Mouse (Mus musculus): ENCODE measurements at regions not wholly inside any gene's neighbourhood (a gene's known extent, or its start where the extent isn't known, plus 50 kb on each side); places are given as distances from the start of the nearest gene placed in this dataset.

DNA sequence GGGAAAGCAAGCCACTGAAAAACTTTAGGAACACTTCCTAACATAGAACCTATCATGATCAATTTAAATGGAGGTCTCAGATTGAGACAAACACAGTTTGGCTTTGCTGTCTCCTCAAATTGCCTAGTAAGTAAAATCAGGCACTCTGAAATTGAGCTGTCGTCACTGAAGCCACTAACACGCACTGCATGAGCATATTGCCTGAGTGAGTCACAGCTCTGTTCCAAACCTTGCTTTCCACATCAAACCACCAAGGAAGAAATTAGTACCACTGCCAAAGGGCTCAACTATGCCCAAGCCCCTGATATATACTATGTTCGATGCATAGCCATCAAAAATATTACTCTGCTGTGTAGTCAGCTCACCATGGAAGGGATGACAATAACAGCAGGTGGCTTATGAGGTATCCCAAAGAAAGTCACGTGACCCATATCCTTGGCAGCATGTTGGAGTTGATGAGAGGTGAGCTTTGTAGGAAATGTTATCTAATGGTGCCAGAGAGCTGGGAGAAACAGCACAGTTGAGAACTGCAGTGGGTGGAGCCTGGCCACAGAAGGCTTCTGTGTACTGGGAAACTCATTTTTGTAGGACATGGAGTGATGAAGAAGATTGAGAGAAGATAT lies 663.4 kb downstream of the Pdcd6ip start:
- no peak for DNase-seq

DNA sequence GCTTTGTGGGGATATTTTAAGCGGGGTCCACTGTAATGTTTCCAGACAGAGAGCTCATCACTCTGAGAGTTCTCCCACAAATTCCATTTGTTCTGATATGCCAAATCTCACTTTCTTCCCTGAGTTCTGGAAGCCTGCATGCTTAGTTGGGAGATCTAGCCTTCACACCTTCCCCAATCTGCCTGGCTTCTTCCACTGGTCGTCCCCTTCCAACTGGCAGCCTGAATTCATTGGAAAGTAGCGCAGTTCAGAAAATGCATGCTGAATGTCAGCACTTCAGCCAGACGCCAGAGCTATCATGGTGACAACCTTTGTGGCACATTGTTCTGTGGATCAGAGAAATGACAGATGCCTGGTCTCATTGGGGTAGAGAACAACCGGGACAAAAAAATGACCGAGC lies 667.2 kb downstream of the Pdcd6ip start:
- DNase-seq: no peak

DNA sequence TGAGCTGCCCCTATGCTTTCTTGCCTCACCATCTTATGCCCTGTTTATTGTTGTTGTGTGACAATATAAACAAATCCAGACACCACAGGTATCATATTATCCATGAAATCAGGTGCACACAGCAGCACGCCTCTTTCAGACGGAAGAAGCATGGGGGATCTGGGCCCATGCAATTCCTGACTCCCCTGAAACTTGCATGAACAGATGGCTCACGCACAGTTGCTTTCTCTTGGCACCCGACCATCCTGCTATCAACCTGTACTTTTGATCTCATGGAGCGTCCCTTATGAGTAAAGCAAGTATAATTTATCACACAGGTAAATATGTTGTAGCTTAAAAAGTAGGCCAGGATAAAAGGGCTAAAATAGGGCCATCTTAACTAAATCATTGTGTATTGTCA lies 674.1 kb downstream of the Pdcd6ip start:
- no peak for DNase-seq

DNA sequence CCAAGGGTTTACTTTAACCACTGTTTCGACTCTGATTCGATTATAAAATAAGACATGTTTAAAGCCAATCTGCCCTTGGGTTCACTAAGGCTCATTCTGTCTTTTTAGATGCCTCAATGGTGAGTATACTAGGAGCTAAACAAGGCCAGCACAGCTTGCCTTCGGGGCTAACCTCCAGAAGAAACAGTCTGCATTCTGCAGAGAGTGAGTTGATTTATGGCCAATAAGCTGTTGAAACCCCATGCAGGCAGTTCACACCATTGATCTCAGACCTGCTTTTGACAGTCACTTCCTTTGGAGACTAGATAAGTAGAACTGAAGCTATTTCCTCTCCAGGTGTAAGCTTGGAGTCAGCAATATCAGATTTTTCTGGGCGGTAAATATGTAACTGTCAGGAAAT lies 679.0 kb downstream of the Pdcd6ip start:
- no peak for DNase-seq

DNA sequence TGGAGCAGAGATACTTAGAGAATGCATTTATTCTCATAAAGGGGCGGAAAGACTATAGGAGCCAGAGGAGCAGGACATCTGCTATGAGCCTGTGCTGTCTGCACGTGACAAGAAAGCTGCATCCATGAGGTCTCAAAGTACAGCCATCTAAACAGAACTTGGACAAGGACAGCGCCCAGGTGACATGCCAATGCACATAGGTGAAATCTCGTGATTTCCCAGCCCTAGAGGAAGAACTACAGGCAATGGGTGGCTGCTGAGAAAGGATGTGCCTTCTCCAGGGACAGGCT lies 681.2 kb downstream of the Pdcd6ip start:
- no peak for DNase-seq

DNA sequence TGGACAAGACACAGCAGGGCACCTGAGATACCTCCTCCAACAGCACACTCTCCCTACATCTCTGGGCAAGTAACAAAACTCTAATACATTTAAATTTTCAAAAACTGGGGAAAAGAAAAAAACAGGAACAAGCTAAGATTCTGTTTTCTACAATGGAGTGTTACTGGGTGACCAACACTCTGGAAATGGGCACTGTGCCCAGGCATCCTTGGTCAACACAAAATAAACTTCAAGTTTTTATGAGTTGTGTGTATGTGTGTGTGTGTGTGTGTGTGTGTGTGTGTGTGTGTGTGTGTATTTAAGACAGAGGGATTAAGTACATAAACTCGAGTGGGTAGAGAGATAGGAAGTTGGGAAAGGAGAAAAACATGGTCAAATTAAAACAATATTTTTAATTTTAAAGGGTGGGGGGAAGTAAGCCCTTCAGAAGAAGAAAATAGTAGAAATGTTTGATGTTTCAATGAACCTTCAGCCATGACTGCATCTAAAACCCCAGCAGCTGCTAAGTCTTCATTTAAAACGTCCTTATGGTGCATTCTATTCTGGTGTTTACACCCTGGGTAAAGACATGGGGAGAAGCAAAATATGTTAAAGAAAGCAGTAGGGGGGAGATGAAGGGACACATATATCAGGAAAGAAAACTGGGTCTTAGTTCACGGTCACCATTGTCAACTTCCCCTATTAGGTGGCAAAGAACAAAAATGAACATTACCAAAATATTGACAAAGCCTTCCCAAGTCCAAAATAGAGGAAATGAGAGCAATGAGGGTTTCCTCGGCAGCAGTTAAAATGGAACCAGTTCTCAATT lies 681.8 kb downstream of the Pdcd6ip start:
- DNase-seq: no peak

DNA sequence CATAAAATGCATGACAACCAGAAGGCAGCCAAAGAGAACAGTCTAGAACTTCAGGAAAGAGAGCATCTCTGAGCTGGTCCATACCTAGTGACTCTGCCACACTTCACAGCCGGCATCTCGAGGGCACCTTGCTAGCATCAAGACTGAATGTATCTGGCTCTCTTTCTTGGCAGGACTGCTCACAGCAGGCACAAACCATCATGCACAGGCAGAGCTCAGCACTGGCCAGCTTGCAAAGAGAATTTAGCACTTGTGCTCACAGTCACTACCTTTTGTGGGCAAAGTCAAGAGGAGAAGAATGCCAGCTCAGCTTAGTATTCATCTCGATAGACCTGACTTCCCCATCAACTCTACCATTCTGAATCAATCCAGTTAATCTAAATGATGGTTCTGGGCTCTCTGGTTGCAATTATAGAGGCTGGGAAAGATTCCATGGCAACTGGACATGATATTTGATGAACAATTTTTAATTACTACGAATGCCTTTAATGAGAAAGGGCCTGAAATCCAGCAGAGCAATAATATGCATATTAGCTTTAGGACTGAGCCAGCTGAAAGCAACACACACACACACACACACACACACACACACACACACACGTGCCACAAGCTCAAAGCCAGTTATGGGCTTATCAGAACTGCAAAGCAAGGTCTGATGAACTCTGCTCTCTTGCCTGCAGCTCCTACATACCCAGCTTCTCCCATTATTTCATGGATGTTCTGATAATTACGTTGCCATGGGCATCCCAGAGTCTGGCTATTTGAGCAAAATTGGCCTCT lies 686.0 kb downstream of the Pdcd6ip start:
- DNase-seq: no peak

DNA sequence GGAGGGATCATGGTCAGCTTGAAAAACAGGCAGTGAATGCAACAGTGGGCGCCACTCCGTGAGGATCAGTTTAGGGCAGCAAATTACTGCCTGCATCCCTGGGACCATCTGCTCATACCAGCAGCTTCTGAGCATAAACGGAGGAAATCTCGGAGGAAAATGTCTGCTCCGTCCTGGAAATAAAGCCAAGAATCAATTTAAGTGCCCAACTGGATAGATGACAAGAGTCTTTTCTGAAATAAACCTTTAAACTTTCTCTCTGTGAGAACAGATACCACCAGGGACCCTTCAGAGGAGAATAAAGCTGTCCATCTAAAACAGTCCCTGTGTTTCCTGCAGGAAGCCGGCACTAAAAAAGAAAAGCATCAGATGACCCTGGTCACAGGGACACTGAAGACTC lies 688.5 kb downstream of the Pdcd6ip start:
- no peak for DNase-seq

DNA sequence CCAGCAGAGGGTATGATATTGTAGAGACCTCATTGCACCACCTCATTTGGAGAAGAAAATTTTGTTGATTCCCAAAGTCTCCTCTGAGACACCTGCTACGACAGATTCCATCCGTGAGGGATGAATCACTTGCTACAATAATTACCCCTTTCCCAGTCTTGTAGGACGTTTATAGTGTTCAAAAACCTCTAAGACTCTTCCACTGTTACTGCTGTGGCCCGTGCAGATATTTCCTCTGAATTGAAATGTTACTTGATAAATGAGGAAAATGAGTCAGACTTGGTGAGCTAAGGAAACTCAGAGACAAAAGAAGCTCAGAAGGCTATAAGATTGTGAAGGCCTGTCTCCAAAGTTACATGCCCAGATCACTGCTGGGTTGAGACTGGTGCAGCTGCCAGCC lies 700.0 kb downstream of the Pdcd6ip start:
- DNase-seq: no peak

DNA sequence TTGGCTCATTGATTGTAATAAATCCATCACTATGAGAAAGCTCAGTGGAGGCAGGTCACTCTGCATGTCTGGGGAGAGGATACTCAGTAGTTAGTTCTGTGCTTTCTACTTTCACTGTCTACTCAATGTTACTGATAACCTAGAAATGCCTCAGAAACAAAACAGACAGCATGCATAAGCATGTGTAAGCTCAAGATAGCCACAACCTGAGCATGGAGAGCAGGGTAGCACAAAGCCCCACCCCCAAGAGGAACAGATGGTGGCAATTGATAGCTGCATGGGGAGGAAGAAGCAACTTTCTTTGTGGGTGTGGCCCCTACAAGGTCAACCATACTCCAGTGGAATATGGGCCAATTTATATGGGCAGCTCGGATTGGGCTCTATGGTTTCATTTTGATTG lies 711.9 kb downstream of the Pdcd6ip start:
- DNase-seq: no peak

DNA sequence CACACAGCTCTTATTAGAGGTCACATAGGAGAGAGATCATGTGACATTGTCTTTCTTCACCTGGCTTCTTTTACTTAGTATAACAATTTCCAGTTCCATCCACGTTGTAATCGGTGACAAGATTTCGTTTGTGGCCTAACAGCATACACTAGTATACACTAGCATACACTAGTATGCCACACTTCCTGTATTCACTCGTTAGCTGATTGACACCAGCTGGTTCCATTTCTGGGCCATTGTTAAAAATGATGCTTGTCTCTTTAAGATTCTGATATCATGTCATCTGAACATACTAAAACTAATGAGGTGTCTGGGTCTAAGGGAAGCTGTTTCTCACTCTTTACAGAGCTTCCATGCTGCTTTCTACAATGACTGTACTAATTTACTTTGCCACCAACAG lies 713.3 kb downstream of the Pdcd6ip start:
- no peak for DNase-seq

DNA sequence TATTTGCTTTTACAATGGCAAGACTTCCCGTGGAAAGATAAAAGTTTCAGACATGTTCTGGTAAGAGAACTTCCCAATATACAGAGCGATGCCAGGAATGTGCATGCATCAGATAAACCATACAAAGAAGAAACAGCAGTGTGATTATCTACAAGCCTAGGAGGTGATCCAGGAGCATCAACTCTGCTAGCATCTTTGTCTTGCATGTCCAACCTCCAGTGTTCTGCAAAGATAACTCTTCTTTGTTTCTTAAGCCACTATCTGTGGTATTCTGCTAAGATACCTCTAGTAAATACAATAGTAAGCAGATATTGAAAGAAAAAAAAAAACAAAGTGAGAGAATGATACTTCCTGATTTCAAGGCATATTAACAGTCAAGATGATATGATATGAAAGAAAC lies 714.4 kb downstream of the Pdcd6ip start:
- no peak for DNase-seq

DNA sequence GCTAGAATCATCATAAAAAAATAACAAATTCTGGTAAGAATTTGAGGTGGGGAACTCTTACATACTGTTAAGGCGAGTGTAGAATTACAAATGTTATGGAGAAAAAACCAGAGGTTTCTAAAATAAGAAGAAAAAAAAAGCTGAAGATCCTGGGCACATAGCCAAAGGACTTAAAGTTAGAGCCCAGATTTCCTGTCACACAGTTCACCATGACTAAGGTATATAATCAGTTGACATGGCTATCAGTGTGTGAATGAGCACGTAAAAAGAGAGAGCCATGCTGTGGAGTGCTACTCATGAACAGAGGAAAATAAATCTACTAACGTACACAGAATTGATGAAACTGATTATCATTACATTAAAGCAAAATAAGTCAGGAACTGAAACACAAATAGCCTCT lies 715.1 kb downstream of the Pdcd6ip start:
- DNase-seq: no peak

DNA sequence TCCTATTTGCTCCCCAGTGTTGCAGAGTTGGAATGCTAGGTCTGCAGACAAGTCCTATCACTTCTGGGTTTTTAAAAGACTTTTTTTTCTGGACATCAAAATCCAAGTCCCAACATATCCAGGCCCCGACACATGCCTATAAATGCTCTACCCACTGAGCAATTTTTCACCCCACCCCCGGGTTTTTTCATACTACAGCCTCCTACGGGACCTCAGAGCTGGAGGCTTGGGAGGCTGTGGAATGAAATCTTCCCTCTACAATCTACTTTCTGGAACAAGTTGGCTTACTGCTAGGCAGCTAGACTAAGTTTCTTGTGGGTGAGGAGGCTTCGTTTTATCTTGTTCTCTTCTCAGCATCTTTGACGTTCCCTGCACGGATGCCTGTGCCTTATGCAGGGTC lies 724.7 kb downstream of the Pdcd6ip start:
- no peak for DNase-seq

DNA sequence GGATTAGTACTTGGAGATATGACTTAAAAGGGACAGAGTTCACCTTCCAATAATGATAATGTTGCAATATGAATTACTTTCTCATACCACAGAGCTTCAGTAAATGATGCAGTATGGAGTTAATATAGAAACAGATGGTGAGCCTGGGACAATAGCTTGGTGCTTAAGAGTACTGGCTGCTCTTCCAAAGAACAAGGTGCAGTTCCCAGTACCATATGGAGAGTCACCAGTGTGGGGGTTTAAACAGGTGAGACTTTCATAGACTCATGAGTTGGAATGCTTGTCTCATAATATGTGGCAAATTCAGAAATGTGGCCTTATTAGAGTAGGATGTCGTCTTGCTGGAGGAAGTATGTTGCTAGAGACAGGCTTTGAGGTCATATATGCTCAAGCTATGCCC lies 715.8 kb upstream of the Arpp21 start:
- DNase-seq: no peak

DNA sequence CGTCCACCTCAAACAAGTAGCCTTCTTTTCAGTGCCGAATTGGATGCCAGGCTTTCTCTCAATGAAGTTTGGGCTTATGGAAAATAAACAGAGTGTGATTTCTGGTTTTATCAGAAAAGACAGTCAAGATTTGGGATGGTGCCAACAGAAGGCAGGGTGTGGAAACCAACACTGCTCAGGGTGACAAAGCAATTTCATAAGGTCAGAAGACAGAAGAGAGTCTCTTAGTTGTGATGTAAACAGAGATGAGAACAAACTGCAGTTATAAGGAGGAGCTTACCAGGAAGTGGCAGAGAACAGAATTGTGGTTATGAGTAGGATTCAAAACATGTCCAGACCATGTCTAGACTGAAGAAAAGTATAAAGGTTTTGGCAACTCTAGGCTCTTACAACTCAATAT lies 714.3 kb upstream of the Arpp21 start:
- no peak for DNase-seq

DNA sequence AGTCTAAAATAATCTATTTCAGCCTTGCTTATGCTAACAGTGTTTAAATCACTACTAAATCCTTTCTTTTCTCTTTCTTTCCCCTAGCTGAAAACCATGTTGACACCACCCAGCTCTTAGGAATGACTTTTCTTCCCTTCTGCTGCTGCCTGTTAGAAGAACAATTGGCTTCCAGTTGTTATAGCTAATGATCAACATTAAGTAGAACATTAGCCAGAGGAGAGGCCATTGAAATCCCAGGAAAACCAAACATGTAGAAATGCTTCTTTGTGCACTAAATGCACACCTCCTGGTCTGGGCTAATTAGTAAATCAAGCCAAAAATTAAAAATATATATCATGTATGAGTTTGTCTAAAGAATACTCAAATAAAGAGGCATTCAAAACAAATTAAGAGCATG lies 703.0 kb upstream of the Arpp21 start:
- no peak for DNase-seq

DNA sequence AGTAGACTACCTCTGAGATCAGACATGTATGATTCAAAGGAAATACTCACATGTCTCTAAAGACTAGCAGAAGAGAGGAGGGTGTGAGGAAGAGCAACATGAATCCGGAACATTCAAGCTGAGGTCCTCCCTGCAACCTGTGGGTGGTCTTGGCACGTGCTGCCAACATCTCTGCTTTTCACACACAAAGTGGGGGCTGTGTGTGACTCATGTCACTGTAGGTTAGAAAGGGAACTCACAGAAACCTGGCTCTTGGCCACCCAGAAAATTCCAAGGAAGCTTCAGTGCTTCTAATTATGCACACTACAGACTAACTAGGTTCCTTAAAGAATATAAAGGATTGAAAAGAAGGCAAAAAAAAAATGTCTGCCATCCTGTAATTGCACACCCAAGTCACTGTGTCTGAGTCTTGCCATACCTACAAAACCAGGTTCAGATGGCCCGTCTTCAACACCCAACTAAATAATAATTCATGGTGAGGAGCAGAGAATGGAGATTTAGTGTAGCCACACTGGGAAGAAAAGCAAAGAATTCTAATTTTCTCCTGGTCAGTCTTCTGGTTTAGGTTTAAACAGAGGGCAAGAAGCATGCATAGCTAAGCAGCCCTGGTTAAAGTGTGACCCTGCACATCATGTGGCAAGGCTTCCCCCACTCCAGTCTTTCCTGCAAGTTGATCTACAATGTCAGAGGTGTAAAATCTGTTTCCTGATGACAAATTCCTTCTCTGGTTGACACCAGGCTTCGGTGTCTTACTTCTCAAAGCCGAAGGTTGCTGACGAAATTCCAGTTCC lies 673.8 kb upstream of the Arpp21 start:
- DNase-seq: no peak

DNA sequence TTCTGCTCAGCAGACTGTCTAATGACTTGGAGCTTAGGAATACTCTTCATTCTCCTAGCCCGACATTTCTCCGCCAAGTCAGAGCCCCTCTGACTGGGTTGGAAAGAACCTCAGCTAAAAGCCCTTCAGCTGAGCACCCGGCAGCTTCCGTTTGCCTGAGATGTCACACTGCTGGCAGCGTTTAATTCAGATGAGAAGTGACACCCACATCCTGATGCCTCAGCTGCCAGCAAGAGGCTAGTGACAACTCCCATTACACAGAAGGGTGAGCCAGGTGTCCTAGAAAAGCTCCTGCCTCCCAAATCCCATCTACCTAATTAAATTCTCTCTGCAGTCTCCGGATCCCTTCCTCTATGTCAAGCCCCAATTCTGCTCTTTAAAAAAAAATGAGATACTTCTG lies 670.2 kb upstream of the Arpp21 start:
- DNase-seq: no peak

DNA sequence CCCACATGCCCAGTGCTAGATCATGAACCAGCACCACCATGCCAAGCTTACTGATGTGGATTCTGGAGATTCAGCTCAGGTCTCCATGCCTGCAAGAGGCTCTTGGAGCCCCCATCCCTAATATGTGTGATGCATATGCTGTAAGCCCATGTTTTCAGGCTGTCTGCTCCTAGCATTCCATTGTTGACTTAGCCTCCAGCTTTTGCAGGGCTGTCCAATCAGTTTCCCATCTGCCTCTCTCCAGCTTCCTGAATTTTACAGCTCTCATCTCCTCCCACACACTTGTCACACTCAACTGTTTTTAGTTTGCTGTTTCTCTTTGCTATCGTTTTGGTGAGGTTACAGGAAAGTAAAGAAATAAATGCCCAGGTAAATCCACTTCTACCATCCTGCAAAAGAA lies 629.2 kb upstream of the Arpp21 start:
- no peak for DNase-seq

DNA sequence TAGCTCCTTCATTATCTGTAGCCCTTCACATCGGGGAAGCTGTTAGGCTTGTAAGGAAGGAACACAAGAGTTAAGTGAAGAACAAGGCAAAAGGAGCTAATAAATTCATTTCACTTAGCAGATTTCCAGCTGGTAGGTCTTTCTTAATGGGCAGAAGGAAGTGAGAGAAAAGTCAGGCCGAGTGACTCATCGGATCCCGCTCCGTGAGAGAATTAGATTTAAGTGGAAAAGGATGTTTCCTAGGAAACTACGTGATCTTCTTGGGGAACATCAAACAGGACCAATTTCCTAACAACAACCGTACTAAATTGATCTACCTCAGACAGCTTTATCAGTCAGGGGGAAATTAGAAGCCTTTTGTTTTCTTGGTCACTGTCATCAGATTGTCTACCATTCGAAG lies 625.4 kb upstream of the Arpp21 start:
- no peak for DNase-seq

DNA sequence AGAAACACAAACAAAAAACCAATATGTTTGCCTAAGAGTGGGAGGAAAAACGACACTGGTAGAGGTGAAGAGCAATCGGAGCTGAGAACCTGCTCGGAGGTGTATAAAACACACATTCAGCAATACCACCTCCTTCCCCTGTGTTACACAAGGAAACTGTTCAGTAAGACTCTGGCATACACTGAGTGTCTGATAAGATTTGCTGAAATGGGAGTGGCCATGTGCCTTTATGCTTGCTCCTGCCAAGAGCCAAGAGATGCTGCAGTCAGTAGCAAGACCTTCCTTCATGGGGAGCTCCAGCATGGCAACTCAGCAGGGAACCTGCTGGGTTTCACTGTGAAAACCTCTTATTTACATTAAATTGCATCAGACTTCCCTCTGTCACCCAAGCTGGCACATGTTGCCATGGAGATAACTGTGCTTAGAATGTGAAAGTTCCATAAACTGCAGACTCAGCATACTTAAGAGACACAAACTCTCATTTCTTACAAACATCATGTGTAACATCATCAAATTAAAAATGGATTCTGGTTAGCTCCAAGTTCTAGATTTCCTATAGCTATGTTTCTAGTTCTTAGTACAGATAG lies 624.7 kb upstream of the Arpp21 start:
- no peak for DNase-seq

DNA sequence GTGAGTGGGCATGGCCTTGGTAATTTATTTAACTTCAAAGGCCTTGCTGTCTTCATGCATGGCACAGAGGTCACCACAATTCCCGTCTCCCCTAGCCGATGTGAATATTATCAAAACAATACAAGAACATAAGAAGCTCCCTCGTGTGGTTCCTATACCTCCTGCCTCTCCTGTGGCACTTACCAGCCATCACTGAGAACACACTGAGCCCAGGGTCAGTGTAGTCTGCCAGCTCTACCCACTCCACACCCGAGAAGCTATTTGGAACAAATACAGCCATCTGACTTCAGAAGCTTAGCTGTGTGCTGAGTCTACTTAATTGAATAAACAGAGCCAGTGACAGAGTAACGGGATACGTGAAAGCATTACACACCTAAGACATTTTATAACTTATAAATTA lies 605.7 kb upstream of the Arpp21 start:
- DNase-seq: no peak

Data from lung, postnatal 4 days (tissue).